Mouse (Mus musculus): Measurements from ENCODE around the gene Upk2. TPM values are rescaled to one million over a fixed set of nuclear protein-coding genes. Genes with fewer than 3 reads are reported as not detected.
A peak's percentile ranks its signal among the peaks of the same experiment; 100 is the strongest.

Gene Upk2
- polyA plus RNA-seq, 1 experiment from 2014 or later = 0.14 TPM

DNA sequence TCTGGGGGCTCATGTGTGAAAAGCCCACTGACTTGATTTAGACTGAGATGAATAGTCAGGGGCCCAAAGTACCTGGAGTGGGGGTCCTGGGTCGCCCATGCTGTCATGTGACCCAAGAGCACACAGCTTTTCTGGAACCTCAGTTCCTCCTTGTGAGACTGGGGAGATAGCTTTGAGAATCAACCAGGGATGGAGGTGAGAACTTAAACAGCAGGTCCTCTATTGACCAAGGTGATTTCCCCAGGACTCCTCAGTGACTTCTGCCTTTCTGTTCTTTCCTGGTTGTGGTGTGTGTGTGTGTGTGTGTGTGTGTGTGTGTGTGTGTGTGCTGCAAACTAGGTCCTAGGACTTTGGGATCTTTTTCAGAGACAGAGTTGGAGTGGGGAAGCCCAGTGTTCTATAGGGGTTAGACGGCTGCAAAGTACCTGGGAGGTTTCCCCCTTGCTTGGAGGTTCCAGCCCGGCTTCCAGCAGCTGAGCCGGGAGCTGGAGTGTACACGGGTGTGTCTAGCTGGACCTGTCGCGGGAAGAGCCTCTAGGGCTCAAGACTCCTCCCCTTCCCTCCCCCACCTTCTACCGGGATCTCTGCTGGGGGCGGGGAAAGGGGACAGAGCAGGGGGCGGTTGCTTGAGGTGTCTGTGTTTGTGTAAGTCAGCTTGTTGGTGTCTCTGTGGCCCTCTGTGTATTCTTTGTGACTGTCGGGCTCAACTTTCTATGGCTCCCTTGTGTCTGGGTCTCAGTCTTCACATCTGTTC, 43.0 kb upstream of the Upk2 start:
- peak overlapping the region; percentile 50 for H3K4me3 ChIP-seq (ENCODE audit: low read depth, low read length)
- no peaks in the 10 kb centered on the region for H3K27me3 ChIP-seq (ENCODE audit: control insufficient read depth, insufficient read depth, low read length)
- peak overlapping the region; percentile 78 for H3K9ac ChIP-seq (ENCODE audit: low read depth, low read length)
- no peaks in the 10 kb centered on the region for H3K9me3 ChIP-seq (replicated peaks; ENCODE audit: control insufficient read depth, low read length)
- 2% methylated on average over 10 of the region's 11 CpGs for WGBS (ENCODE audit: insufficient replicate concordance)
- peaks cover 79% of the 10 kb centered on the region for H3K4me1 ChIP-seq (ENCODE audit: control insufficient read depth, insufficient read depth, low read length)
- no peaks in the 10 kb centered on the region for H3K36me3 ChIP-seq (ENCODE audit: control insufficient read depth, insufficient read depth, low read length)
- ATAC-seq (replicated peaks; ENCODE audit: insufficient number of reproducible peaks, low FRiP score, low TSS enrichment) = no peak
- peak overlapping the region; percentile 97 for H3K27ac ChIP-seq (ENCODE audit: low read depth, low read length)
- peak overlapping the region; percentile 95 for H3K4me2 ChIP-seq

- peaks cover 88% of the 10 kb centered on the region for H3K4me1 ChIP-seq (ENCODE audit: control insufficient read depth, insufficient read depth, low read length)
- no peaks in the 10 kb centered on the region for H3K27me3 ChIP-seq (ENCODE audit: control insufficient read depth, insufficient read depth, low read length)
- no peaks in the 10 kb centered on the region for H3K9me3 ChIP-seq (replicated peaks; ENCODE audit: control insufficient read depth, low read length)
- no peak for ATAC-seq (replicated peaks; ENCODE audit: insufficient number of reproducible peaks, low FRiP score, low TSS enrichment)
- H3K4me2 ChIP-seq = peak overlapping the region; percentile 95
- peak overlapping the region; percentile 50; the same call in 1 of the 2 replicates for H3K4me3 ChIP-seq (ENCODE audit: low read depth, low read length)
- H3K27ac ChIP-seq (ENCODE audit: low read depth, low read length) = peak overlapping the region; percentile 97; the same call in 1 of the 2 replicates
- WGBS (ENCODE audit: insufficient replicate concordance) = 48% methylated on average over 12 of the region's 12 CpGs
- peak overlapping the region; percentile 22; the same call in 1 of the 2 replicates for H3K9ac ChIP-seq (ENCODE audit: low read depth, low read length)
- H3K36me3 ChIP-seq (ENCODE audit: control insufficient read depth, insufficient read depth, low read length) = no peaks in the 10 kb centered on the region
These were observed 42.2 kb upstream of the Upk2 start for GRCm38 (mm10) chr9:44496803-44497461.

DNA sequence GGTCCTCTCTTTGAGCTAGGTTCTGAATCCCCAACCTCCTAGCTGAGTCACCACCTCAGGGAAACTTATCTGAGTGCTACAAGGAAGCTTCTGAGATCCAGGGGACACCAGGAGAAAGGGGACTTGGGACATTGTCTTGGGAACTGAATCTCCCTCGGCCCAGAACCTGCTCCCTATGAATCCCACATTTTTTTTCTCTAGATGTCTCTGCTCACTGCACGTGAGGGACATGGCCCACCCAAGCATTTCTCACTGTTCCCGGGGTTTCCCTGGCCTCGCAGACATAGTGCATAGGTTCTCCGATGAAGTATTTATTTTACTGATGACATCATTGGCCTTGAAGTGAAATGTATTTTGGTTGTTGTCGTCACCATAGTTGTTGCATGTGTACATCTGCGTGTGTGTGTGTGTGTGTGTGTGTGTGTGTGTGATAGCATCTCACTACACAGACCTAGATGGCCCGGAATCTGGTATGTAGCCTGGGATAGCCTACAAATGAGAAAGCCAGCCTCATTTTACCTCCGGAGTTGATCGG, 41.1 kb upstream of the Upk2 start:
- Histone ChIP-seq H3K4me3 (ENCODE audit: low read depth, low read length) (no peak overlapping the region), H3K9me3 (replicated peaks; ENCODE audit: control insufficient read depth, low read length) (no peaks in the 10 kb centered on the region), H3K4me2 (no peak overlapping the region), H3K36me3 (ENCODE audit: control insufficient read depth, insufficient read depth, low read length) (no peaks in the 10 kb centered on the region), H3K4me1 (ENCODE audit: control insufficient read depth, insufficient read depth, low read length) (peaks cover 87% of the 10 kb centered on the region), H3K27me3 (ENCODE audit: control insufficient read depth, insufficient read depth, low read length) (no peaks in the 10 kb centered on the region), H3K9ac (ENCODE audit: low read depth, low read length) (no peak overlapping the region), H3K27ac (ENCODE audit: low read depth, low read length) (no peak overlapping the region)
- no peak for ATAC-seq (replicated peaks; ENCODE audit: insufficient number of reproducible peaks, low FRiP score, low TSS enrichment)
- WGBS (ENCODE audit: insufficient replicate concordance) = 82% methylated on average over 10 of the region's 10 CpGs

GRCm38 (mm10) chr9:44494863-44495809, 40.4 kb upstream of the Upk2 start:
- no peak for ATAC-seq (replicated peaks; ENCODE audit: insufficient number of reproducible peaks, low FRiP score, low TSS enrichment)
- H3K4me2 ChIP-seq = peak overlapping the region; percentile 23; the same call in 1 of the 2 replicates
- H3K9me3 ChIP-seq (replicated peaks; ENCODE audit: control insufficient read depth, low read length) = no peaks in the 10 kb centered on the region
- H3K4me3 ChIP-seq (ENCODE audit: low read depth, low read length) = no peak overlapping the region
- 37% methylated on average over 9 of the region's 9 CpGs for WGBS (ENCODE audit: insufficient replicate concordance)
- H3K4me1 ChIP-seq (ENCODE audit: control insufficient read depth, insufficient read depth, low read length) = peaks cover 87% of the 10 kb centered on the region
- no peaks in the 10 kb centered on the region for H3K27me3 ChIP-seq (ENCODE audit: control insufficient read depth, insufficient read depth, low read length)
- H3K36me3 ChIP-seq (ENCODE audit: control insufficient read depth, insufficient read depth, low read length) = no peaks in the 10 kb centered on the region
- no peak overlapping the region; the same call in 1 of the 2 replicates for H3K9ac ChIP-seq (ENCODE audit: low read depth, low read length)
- H3K27ac ChIP-seq (ENCODE audit: low read depth, low read length) = peak overlapping the region; percentile 43

- H3K9ac ChIP-seq (ENCODE audit: low read depth, low read length) = peak overlapping the region; percentile 44; the same call in 1 of the 2 replicates
- peaks cover 87% of the 10 kb centered on the region for H3K4me1 ChIP-seq (ENCODE audit: control insufficient read depth, insufficient read depth, low read length)
- 35% methylated on average over 11 of the region's 11 CpGs for WGBS (ENCODE audit: insufficient replicate concordance)
- no peaks in the 10 kb centered on the region for H3K27me3 ChIP-seq (ENCODE audit: control insufficient read depth, insufficient read depth, low read length)
- ATAC-seq (replicated peaks; ENCODE audit: insufficient number of reproducible peaks, low FRiP score, low TSS enrichment) = no peak
- H3K9me3 ChIP-seq (replicated peaks; ENCODE audit: control insufficient read depth, low read length) = no peaks in the 10 kb centered on the region
- H3K4me3 ChIP-seq (ENCODE audit: low read depth, low read length) = no peak overlapping the region
- no peaks in the 10 kb centered on the region for H3K36me3 ChIP-seq (ENCODE audit: control insufficient read depth, insufficient read depth, low read length)
- peak overlapping the region; percentile 57 for H3K27ac ChIP-seq (ENCODE audit: low read depth, low read length)
- H3K4me2 ChIP-seq = peak overlapping the region; percentile 43; the same call in 1 of the 2 replicates
These were observed 39.6 kb upstream of the Upk2 start for GRCm38 (mm10) chr9:44494261-44494862.

- peak overlapping the region; percentile 40 for H3K4me2 ChIP-seq
- H3K27ac ChIP-seq (ENCODE audit: low read depth, low read length) = peak overlapping the region; percentile 82
- peaks cover 91% of the 10 kb centered on the region for H3K4me1 ChIP-seq (ENCODE audit: control insufficient read depth, insufficient read depth, low read length)
- no peak for ATAC-seq (replicated peaks; ENCODE audit: insufficient number of reproducible peaks, low FRiP score, low TSS enrichment)
- no peak overlapping the region for H3K4me3 ChIP-seq (ENCODE audit: low read depth, low read length)
- H3K9ac ChIP-seq (ENCODE audit: low read depth, low read length) = peak overlapping the region; percentile 56
- no peaks in the 10 kb centered on the region for H3K36me3 ChIP-seq (ENCODE audit: control insufficient read depth, insufficient read depth, low read length)
- no peaks in the 10 kb centered on the region for H3K9me3 ChIP-seq (replicated peaks; ENCODE audit: control insufficient read depth, low read length)
- H3K27me3 ChIP-seq (ENCODE audit: control insufficient read depth, insufficient read depth, low read length) = no peaks in the 10 kb centered on the region
- 50% methylated on average over 17 of the region's 17 CpGs for WGBS (ENCODE audit: insufficient replicate concordance)
These were observed 38.1 kb upstream of the Upk2 start for GRCm38 (mm10) chr9:44492631-44493461.

GRCm38 (mm10) chr9:44491351-44491750, 36.6 kb upstream of the Upk2 start:
- no peak overlapping the region for H3K9ac ChIP-seq (ENCODE audit: low read depth, low read length)
- H3K4me1 ChIP-seq (ENCODE audit: control insufficient read depth, insufficient read depth, low read length) = peaks cover 91% of the 10 kb centered on the region
- no peaks in the 10 kb centered on the region for H3K27me3 ChIP-seq (ENCODE audit: control insufficient read depth, insufficient read depth, low read length)
- no peak overlapping the region for H3K27ac ChIP-seq (ENCODE audit: low read depth, low read length)
- 65% methylated on average over 10 of the region's 10 CpGs for WGBS (ENCODE audit: insufficient replicate concordance)
- no peak overlapping the region; the same call in 1 of the 2 replicates for H3K4me2 ChIP-seq
- no peak for ATAC-seq (replicated peaks; ENCODE audit: insufficient number of reproducible peaks, low FRiP score, low TSS enrichment)
- no peak overlapping the region for H3K4me3 ChIP-seq (ENCODE audit: low read depth, low read length)
- H3K9me3 ChIP-seq (replicated peaks; ENCODE audit: control insufficient read depth, low read length) = no peaks in the 10 kb centered on the region
- H3K36me3 ChIP-seq (ENCODE audit: control insufficient read depth, insufficient read depth, low read length) = no peaks in the 10 kb centered on the region
